Comparison of ENCODE assay signal across 25 mouse cellular contexts in genomic region chr1:18849038-18849437, GRCm38 (mm10).
DNase-seq lines count a peak whose midpoint lies in the region; ATAC-seq and TF ChIP-seq lines count a peak whose summit lies in the region.
"Had no signal": no experiment of that assay in that cellular context is flagged by ENCODE, and none has a peak within 500 bp of the region (broad histone marks: within the 10 kb centered on the region; RNA-seq: fewer than 3 reads in every experiment).

No protein-coding gene starts in this region.

- H3K4me3 ChIP-seq in midbrain, embryonic 12.5 days: no peak overlapping the region
- no peak overlapping the region for H3K4me3 ChIP-seq in midbrain, embryonic 11.5 days (ENCODE audit: low read depth, low read length)
- H3K4me3 ChIP-seq in embryonic facial prominence, embryonic 15.5 days (replicated peaks): no peak overlapping the region
- H3K4me3 ChIP-seq in midbrain, embryonic 16.5 days (ENCODE audit: low read depth, low read length): no peak overlapping the region
- H3K4me3 ChIP-seq: embryonic facial prominence, embryonic 13.5 days; heart, adult 2 months; heart, embryonic 10.5 days; heart, embryonic 13.5 days had no signal

- WGBS in midbrain, embryonic 12.5 days: 69% methylated on average over 2 of the region's 2 CpGs
- 84% methylated on average over 2 of the region's 2 CpGs for WGBS in midbrain, embryonic 11.5 days
- 52% methylated on average over 2 of the region's 2 CpGs for WGBS in embryonic facial prominence, embryonic 15.5 days
- 42% methylated on average over 2 of the region's 2 CpGs for WGBS in midbrain, embryonic 16.5 days

- no peaks in the 10 kb centered on the region for H3K4me1 ChIP-seq in midbrain, embryonic 12.5 days
- H3K4me1 ChIP-seq in midbrain, embryonic 11.5 days (ENCODE audit: control insufficient read depth, insufficient read depth, low read length): no peaks in the 10 kb centered on the region
- no peaks in the 10 kb centered on the region for H3K4me1 ChIP-seq in embryonic facial prominence, embryonic 15.5 days
- no peaks in the 10 kb centered on the region; the same call in 1 of the 2 replicates for H3K4me1 ChIP-seq in midbrain, embryonic 16.5 days (ENCODE audit: control insufficient read depth, insufficient read depth, low read length)
- H3K4me1 ChIP-seq: embryonic facial prominence, embryonic 13.5 days; heart, embryonic 10.5 days; heart, embryonic 13.5 days had no signal

- no peaks in the 10 kb centered on the region for H3K27me3 ChIP-seq in midbrain, embryonic 12.5 days
- no peaks in the 10 kb centered on the region for H3K27me3 ChIP-seq in midbrain, embryonic 11.5 days (ENCODE audit: control insufficient read depth, insufficient read depth, low read length)
- H3K27me3 ChIP-seq in embryonic facial prominence, embryonic 15.5 days: no peaks in the 10 kb centered on the region
- H3K27me3 ChIP-seq in midbrain, embryonic 16.5 days (ENCODE audit: control insufficient read depth, insufficient read depth, low read depth, low read length): no peaks in the 10 kb centered on the region
- H3K27me3 ChIP-seq: embryonic facial prominence, embryonic 13.5 days; heart, embryonic 13.5 days had no signal

- H3K9me3 ChIP-seq in midbrain, embryonic 12.5 days: no peaks in the 10 kb centered on the region
- H3K9me3 ChIP-seq in midbrain, embryonic 11.5 days (ENCODE audit: control insufficient read depth, low read length): no peaks in the 10 kb centered on the region
- no peaks in the 10 kb centered on the region for H3K9me3 ChIP-seq in embryonic facial prominence, embryonic 15.5 days (replicated peaks)
- H3K9me3 ChIP-seq in midbrain, embryonic 16.5 days (replicated peaks; ENCODE audit: control insufficient read depth, low read length, poor library complexity, severe bottlenecking): no peaks in the 10 kb centered on the region
- H3K9me3 ChIP-seq: embryonic facial prominence, embryonic 13.5 days; heart, embryonic 10.5 days; heart, embryonic 13.5 days had no signal

- H3K4me2 ChIP-seq in midbrain, embryonic 12.5 days (replicated peaks): no peak overlapping the region
- H3K4me2 ChIP-seq in midbrain, embryonic 11.5 days: no peak overlapping the region
- H3K4me2 ChIP-seq in embryonic facial prominence, embryonic 15.5 days (replicated peaks): no peak overlapping the region
- no peak overlapping the region for H3K4me2 ChIP-seq in midbrain, embryonic 16.5 days (ENCODE audit: low read length)
- H3K4me2 ChIP-seq: embryonic facial prominence, embryonic 13.5 days; heart, embryonic 13.5 days; hindbrain, embryonic 14.5 days had no signal

- no peaks in the 10 kb centered on the region for H3K36me3 ChIP-seq in midbrain, embryonic 12.5 days
- no peaks in the 10 kb centered on the region for H3K36me3 ChIP-seq in midbrain, embryonic 11.5 days (ENCODE audit: control insufficient read depth, insufficient read depth, low read length)
- no peaks in the 10 kb centered on the region for H3K36me3 ChIP-seq in embryonic facial prominence, embryonic 15.5 days
- H3K36me3 ChIP-seq in midbrain, embryonic 16.5 days (ENCODE audit: control insufficient read depth, insufficient read depth, low read length): no peaks in the 10 kb centered on the region
- H3K36me3 ChIP-seq: embryonic facial prominence, embryonic 13.5 days; heart, embryonic 10.5 days; heart, embryonic 13.5 days had no signal

- TF ChIP-seq CTCF in brain, embryonic 14.5 days (IDR thresholded peaks at IDR 0.05; ENCODE audit: borderline replicate concordance, extremely low read depth, insufficient read depth, insufficient read length): no peak

- H3K27ac ChIP-seq in midbrain, embryonic 12.5 days (replicated peaks): no peak overlapping the region
- no peak overlapping the region for H3K27ac ChIP-seq in midbrain, embryonic 11.5 days (ENCODE audit: low read depth, low read length)
- no peak overlapping the region for H3K27ac ChIP-seq in embryonic facial prominence, embryonic 15.5 days (replicated peaks)
- H3K27ac ChIP-seq in midbrain, embryonic 16.5 days (ENCODE audit: low read length): no peak overlapping the region
- H3K27ac ChIP-seq: embryonic facial prominence, embryonic 13.5 days; heart, adult 2 months; heart, embryonic 10.5 days; heart, embryonic 13.5 days; hindbrain, embryonic 14.5 days; hindbrain, postnatal 0 days had no signal

- no peak for TF ChIP-seq POLR2A in brain, embryonic 14.5 days (IDR thresholded peaks at IDR 0.05; ENCODE audit: borderline replicate concordance, extremely low read depth, insufficient read depth, insufficient read length, poor library complexity, severe bottlenecking)

- ATAC-seq in midbrain, embryonic 12.5 days (ENCODE audit: low FRiP score, low read depth): peak; percentile 76
- no peak for ATAC-seq in midbrain, embryonic 11.5 days (ENCODE audit: low FRiP score)
- ATAC-seq in embryonic facial prominence, embryonic 15.5 days (ENCODE audit: insufficient number of reproducible peaks, low FRiP score, low TSS enrichment, low read depth): 0 out of 2 replicates have a peak, but pooled peaks have one; percentile 34
- peak; percentile 97 for ATAC-seq in midbrain, embryonic 16.5 days
- ATAC-seq in megakaryocyte progenitor cell, adult 5-6 weeks (replicated peaks; ENCODE audit: poor library complexity): no peak
- ATAC-seq: CD4-positive, CD25-positive, alpha-beta regulatory T cell, adult 4 months; forebrain, embryonic 16.5 days; hindbrain, postnatal 0 days; inflammation-experienced regulatory T-cells, adult 6 months had no signal

- no peak for DNase-seq in midbrain, embryonic 11.5 days (ENCODE audit: low spot score, missing footprints)
- DNase-seq in brain, embryonic 14.5 days (ENCODE audit: low read depth): peak; percentile 75
- DNase-seq in ovary, postnatal 10 days (ENCODE audit: low spot score): no peak
- DNase-seq: adrenal gland, adult 8-10 months; adrenal gland, postnatal 25 days; cerebellum, adult 18-20 months; cerebellum, adult 9-11 months; cerebellum, postnatal 25 days; gastrocnemius, postnatal 10 days; gastrocnemius, postnatal 36 days; heart, adult 2 months; heart, postnatal 14 days; heart, postnatal 4 days had no signal

- no peak overlapping the region for H3K9ac ChIP-seq in midbrain, embryonic 12.5 days (replicated peaks)
- no peak overlapping the region for H3K9ac ChIP-seq in midbrain, embryonic 11.5 days (ENCODE audit: low read length)
- no peak overlapping the region for H3K9ac ChIP-seq in embryonic facial prominence, embryonic 15.5 days
- no peak overlapping the region for H3K9ac ChIP-seq in midbrain, embryonic 16.5 days (ENCODE audit: low read depth, low read length)
- H3K9ac ChIP-seq: embryonic facial prominence, embryonic 13.5 days; heart, embryonic 13.5 days; hindbrain, embryonic 14.5 days had no signal

Comparison
In these comparisons a context has a peak if more than half of its experiments do, and no peak if none do; other contexts are left out.
1. ATAC-seq: peak in midbrain, embryonic 12.5 days (single experiment), embryonic facial prominence, embryonic 15.5 days (single experiment) and midbrain, embryonic 16.5 days (single experiment); none in midbrain, embryonic 11.5 days (single experiment) and megakaryocyte progenitor cell, adult 5-6 weeks (single experiment).